Mouse (Mus musculus) myocyte (in vitro differentiated cells): ENCODE data around the gene Aoc1.

Source experiments
- CEBPB ChIP-seq: IDR thresholded peaks from 2 replicates; pipeline ENCODE4 v1.6.1; 2011; ENCODE audit warnings: mild to moderate bottlenecking, moderate library complexity; ENCODE audit not compliant: poor library complexity, insufficient read depth, severe bottlenecking
- E2F4 ChIP-seq: IDR thresholded peaks from one replicate; pipeline ENCODE4 v1.6.1; 2011; ENCODE audit warnings: mild to moderate bottlenecking, control low read depth, moderate library complexity; ENCODE audit not compliant: insufficient read depth
- MAX ChIP-seq: IDR thresholded peaks from one replicate; pipeline ENCODE4 v1.6.1; 2011; ENCODE audit warnings: low read depth, mild to moderate bottlenecking, control low read depth
- MYOG ChIP-seq, 3 experiments: IDR thresholded peaks; one replicate each; pipeline ENCODE4 v1.6.1; 2011; ENCODE audit warnings: control low read depth in 2 of 3, low read depth in 2 of 3, mild to moderate bottlenecking in 2 of 3; ENCODE audit not compliant: insufficient read length in 2 of 3, control insufficient read depth in 1 of 3, insufficient read depth in 1 of 3
- POLR2A ChIP-seq: IDR thresholded peaks from one replicate; pipeline ENCODE4 v1.6.1; 2011; ENCODE audit warnings: low read depth, mild to moderate bottlenecking, control low read depth, moderate library complexity; ENCODE audit not compliant: insufficient read length
- POLR2AphosphoS2 ChIP-seq: IDR thresholded peaks from one replicate; pipeline ENCODE4 v1.6.1; 2011; ENCODE audit warnings: low read depth, control low read depth; ENCODE audit not compliant: insufficient read length
- TCF3 ChIP-seq: IDR thresholded peaks from one replicate; pipeline ENCODE4 v1.6.1; 2011; ENCODE audit warnings: low read depth, control low read depth; ENCODE audit not compliant: insufficient read length
- USF1 ChIP-seq: IDR thresholded peaks from one replicate; pipeline ENCODE4 v1.6.1; 2011; ENCODE audit warnings: low read depth, mild to moderate bottlenecking, control low read depth, moderate library complexity

DNA sequence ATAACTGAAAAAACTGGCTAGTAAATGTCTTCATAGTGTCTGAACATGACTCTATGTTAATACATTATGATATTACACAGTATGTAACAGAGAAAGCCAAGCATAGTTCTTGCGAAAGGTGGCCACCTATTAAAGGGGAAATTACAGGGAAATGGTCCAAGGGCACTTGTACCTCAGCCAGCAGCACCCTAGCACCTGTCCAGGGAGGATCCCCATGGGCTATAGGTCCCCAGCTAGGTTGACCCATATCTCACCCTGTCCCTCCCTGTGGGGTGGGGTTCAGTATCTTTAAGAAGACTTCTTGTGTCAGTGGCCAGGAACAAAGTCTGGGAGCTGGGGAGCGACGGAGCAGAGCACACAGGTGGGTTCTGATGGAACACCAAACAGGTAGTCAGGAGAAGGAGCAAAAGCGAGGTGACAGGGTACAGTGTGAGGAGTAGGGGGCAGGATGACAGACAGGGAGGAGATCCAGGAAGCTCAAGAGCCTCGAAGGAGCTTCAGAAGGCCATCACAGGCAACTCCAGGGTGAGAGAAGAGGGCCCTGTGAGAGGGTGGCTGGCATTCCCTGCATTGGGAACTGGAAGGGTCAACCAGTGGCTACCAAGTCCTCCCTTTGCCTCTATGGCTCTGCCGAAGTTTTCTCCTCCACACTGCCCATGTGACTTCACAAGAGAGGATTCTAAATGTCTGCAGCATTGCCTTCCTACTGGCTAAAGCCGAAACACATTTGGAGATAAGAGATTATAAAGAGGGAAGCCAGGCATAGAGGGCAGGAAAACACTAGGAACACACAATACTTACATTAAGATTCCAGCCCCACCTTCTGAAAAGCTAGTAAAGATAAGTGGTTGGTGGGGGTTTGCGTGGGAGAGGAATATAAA is 22.5 kb downstream of the Aoc1 start:
- TF ChIP-seq POLR2A, result no peak
- no peak for TF ChIP-seq POLR2AphosphoS2
- no peak for TF ChIP-seq MYOG (IDR thresholded peaks at IDR 0.05; ENCODE audit: control insufficient read depth in 1 of 3, insufficient read depth in 1 of 3, insufficient read length in 2 of 3, low read depth in 2 of 3)
- no peak for TF ChIP-seq E2F4
- TF ChIP-seq USF1, result no peak
- TF ChIP-seq TCF3, result no peak
- TF ChIP-seq MAX, result no peak
- no peak for TF ChIP-seq CEBPB
